Mouse (Mus musculus): ENCODE data around the gene Capg. TPM values are rescaled to one million over a fixed set of nuclear protein-coding genes. Genes with fewer than 3 reads are reported as not detected.

Gene Capg
- 394 TPM for polyA plus RNA-seq (2012; fragmentation: generic; extraction: Trizol)

DNA sequence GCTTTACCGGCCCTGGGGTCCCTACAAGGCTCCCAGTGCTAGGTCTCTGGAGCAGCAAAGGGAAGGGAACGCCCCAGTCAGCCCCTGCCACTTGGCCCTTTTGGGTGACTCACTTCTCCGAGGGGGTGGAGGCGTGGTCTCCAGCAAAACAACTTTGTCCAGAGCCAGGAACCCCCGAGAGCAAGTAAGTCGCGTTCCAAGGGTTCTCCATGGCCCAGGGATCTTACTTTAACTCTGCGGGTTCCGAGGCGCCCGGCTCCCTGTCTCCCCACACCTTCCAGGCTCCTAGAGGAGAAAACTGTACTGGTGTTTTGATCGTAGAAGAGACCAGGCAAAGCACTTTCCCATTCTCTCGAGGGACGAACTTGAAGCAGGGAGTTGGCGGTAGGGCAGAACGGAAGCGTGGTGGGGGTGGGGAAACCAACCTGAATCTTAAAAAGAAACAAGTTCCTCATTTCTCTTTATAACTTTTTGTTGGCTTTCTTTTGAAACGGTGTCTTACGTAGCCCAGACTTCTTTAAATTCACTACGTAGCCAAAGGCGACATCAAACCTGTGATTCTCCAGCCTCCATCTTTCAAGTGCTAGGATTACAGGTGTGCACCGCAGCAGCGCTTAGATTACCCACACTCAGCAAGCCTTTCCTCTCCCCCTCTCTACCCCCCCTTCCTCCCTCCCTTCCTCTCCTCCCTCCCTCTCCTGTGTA lies at the start of gene Capg:
TSS of gene Capg (plus strand) at position 109 of the 705 bp plus-strand sequence.
- no peak for TF ChIP-seq MYOD1 (IDR thresholded peaks at IDR 0.05; ENCODE audit: control insufficient read depth in 1 of 3, insufficient read length in 2 of 3, low read depth in 2 of 3)
- TF ChIP-seq POLR2AphosphoS2 (IDR thresholded peaks at IDR 0.05; ENCODE audit: insufficient read length, low read depth): peak; percentile 17
- Histone ChIP-seq H3K79me2 (ENCODE audit: control insufficient read depth, insufficient read depth) (peaks cover 2% of the 10 kb centered on the region), H3K36me3 (ENCODE audit: control insufficient read depth, insufficient read depth) (no peaks in the 10 kb centered on the region), H3ac (ENCODE audit: control insufficient read depth, insufficient read length) (no peak within 1 kb of the TSS), H3K4me2 (ENCODE audit: low read depth) (peak within 1 kb of the TSS; percentile 70), H3K27me3 (ENCODE audit: control insufficient read depth, insufficient read depth, insufficient read length) (no peaks in the 10 kb centered on the region), H3K4me3 (peak within 1 kb of the TSS; percentile 25)

GRCm38 (mm10) chr6:72498950-72499349 lies 45.2 kb upstream of the Capg start:
- TF ChIP-seq E2F4 (IDR thresholded peaks at IDR 0.05; ENCODE audit: insufficient read depth) (no peak), MAX (IDR thresholded peaks at IDR 0.05; ENCODE audit: low read depth) (no peak), CEBPB (IDR thresholded peaks at IDR 0.05; ENCODE audit: insufficient read depth, poor library complexity, severe bottlenecking) (no peak), MYOD1 (IDR thresholded peaks at IDR 0.05; ENCODE audit: control insufficient read depth in 1 of 3, insufficient read length in 2 of 3, low read depth in 2 of 3) (no peak), POLR2A (IDR thresholded peaks at IDR 0.05; ENCODE audit: insufficient read length, low read depth) (no peak)

GRCm38 (mm10) chr6:72503309-72503708 lies 40.9 kb upstream of the Capg start:
- Histone ChIP-seq H3K79me2 (ENCODE audit: control insufficient read depth, insufficient read depth) (no peaks in the 10 kb centered on the region), H3K27me3 (ENCODE audit: control insufficient read depth, insufficient read depth, insufficient read length) (no peaks in the 10 kb centered on the region), H3ac (ENCODE audit: control insufficient read depth, insufficient read length) (no peak overlapping the region), H3K4me3 (no peak overlapping the region), H3K36me3 (ENCODE audit: control insufficient read depth, insufficient read depth) (no peaks in the 10 kb centered on the region), H3K4me2 (ENCODE audit: low read depth) (no peak overlapping the region)
- TF ChIP-seq TCF3 (IDR thresholded peaks at IDR 0.05; ENCODE audit: insufficient read length, low read depth) (no peak), SRF (IDR thresholded peaks at IDR 0.05; ENCODE audit: control insufficient read depth, insufficient read length, low read depth) (no peak), REST (IDR thresholded peaks at IDR 0.05; ENCODE audit: insufficient read depth, insufficient read length) (no peak)

More at GRCm38 (mm10) chr6:72498950-72499349, 45.2 kb upstream of the Capg start:
- Histone ChIP-seq H3K36me3 (ENCODE audit: control insufficient read depth, insufficient read depth) (no peaks in the 10 kb centered on the region), H3K4me3 (no peak overlapping the region), H3K79me2 (ENCODE audit: control insufficient read depth, insufficient read depth) (no peaks in the 10 kb centered on the region), H3ac (ENCODE audit: control insufficient read depth, insufficient read length) (no peak overlapping the region), H3K27me3 (ENCODE audit: control insufficient read depth, insufficient read depth, insufficient read length) (no peaks in the 10 kb centered on the region), H3K4me2 (ENCODE audit: low read depth) (no peak overlapping the region)

- no peak overlapping the region for H3K4me3 ChIP-seq
- H3K36me3 ChIP-seq (ENCODE audit: control insufficient read depth, insufficient read depth): no peaks in the 10 kb centered on the region
- no peak overlapping the region for H3ac ChIP-seq (ENCODE audit: control insufficient read depth, insufficient read length)
- TF ChIP-seq USF1 (IDR thresholded peaks at IDR 0.05; ENCODE audit: low read depth): no peak
- TF ChIP-seq MYOG (IDR thresholded peaks at IDR 0.05; ENCODE audit: control insufficient read depth in 1 of 3, insufficient read depth in 1 of 3, insufficient read length in 2 of 3, low read depth in 2 of 3): no peak
- TF ChIP-seq MAX (IDR thresholded peaks at IDR 0.05; ENCODE audit: low read depth): no peak
- TF ChIP-seq MYOD1 (IDR thresholded peaks at IDR 0.05; ENCODE audit: control insufficient read depth in 1 of 3, insufficient read length in 2 of 3, low read depth in 2 of 3): no peak
- TF ChIP-seq TCF12 (IDR thresholded peaks at IDR 0.05; ENCODE audit: insufficient read depth, poor library complexity, severe bottlenecking): no peak
- TF ChIP-seq POLR2AphosphoS2 (IDR thresholded peaks at IDR 0.05; ENCODE audit: insufficient read length, low read depth): no peak
- no peak for TF ChIP-seq CEBPB (IDR thresholded peaks at IDR 0.05; ENCODE audit: insufficient read depth, poor library complexity, severe bottlenecking)
- no peak for TF ChIP-seq SRF (IDR thresholded peaks at IDR 0.05; ENCODE audit: control insufficient read depth, insufficient read length, low read depth)
- TF ChIP-seq TCF3 (IDR thresholded peaks at IDR 0.05; ENCODE audit: insufficient read length, low read depth): no peak
- no peak for TF ChIP-seq REST (IDR thresholded peaks at IDR 0.05; ENCODE audit: insufficient read depth, insufficient read length)
- no peak for TF ChIP-seq E2F4 (IDR thresholded peaks at IDR 0.05; ENCODE audit: insufficient read depth)
- TF ChIP-seq POLR2A (IDR thresholded peaks at IDR 0.05; ENCODE audit: insufficient read length, low read depth): no peak
- no peaks in the 10 kb centered on the region for H3K27me3 ChIP-seq (ENCODE audit: control insufficient read depth, insufficient read depth, insufficient read length)
- H3K4me2 ChIP-seq (ENCODE audit: low read depth): no peak overlapping the region
- H3K79me2 ChIP-seq (ENCODE audit: control insufficient read depth, insufficient read depth): no peaks in the 10 kb centered on the region
These were observed 40.3 kb upstream of the Capg start for GRCm38 (mm10) chr6:72503939-72504338.

DNA sequence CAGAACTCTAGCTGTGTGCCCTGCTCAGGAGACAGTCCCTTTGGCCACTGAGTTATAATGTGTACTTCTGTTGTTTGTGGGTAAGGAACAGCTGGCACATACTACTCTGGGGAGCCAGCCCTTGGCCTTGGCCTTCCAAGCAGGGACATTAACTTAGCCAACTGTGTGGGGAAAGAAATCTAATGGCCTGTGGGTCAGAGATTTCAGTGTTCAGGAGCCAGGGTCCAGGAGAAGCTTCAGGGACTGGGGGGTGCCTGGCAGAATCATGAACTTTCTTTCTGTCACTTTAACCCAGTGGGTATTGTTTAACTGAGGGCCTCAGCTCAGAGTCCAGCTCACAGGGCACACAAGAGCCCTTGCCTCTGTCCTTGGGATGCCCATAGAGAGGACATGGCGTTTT lies 38.1 kb upstream of the Capg start:
- Histone ChIP-seq H3K27me3 (ENCODE audit: control insufficient read depth, insufficient read depth, insufficient read length) (no peaks in the 10 kb centered on the region), H3ac (ENCODE audit: control insufficient read depth, insufficient read length) (no peak overlapping the region), H3K79me2 (ENCODE audit: control insufficient read depth, insufficient read depth) (no peaks in the 10 kb centered on the region), H3K4me2 (ENCODE audit: low read depth) (no peak overlapping the region), H3K36me3 (ENCODE audit: control insufficient read depth, insufficient read depth) (no peaks in the 10 kb centered on the region), H3K4me3 (no peak overlapping the region)
- TF ChIP-seq TCF12 (IDR thresholded peaks at IDR 0.05; ENCODE audit: insufficient read depth, poor library complexity, severe bottlenecking) (no peak), MYOD1 (IDR thresholded peaks at IDR 0.05; ENCODE audit: control insufficient read depth in 1 of 3, insufficient read length in 2 of 3, low read depth in 2 of 3) (peak in 2 of 3 experiments; percentile 4 to 12), POLR2AphosphoS2 (IDR thresholded peaks at IDR 0.05; ENCODE audit: insufficient read length, low read depth) (no peak), TCF3 (IDR thresholded peaks at IDR 0.05; ENCODE audit: insufficient read length, low read depth) (no peak), POLR2A (IDR thresholded peaks at IDR 0.05; ENCODE audit: insufficient read length, low read depth) (no peak), MYOG (IDR thresholded peaks at IDR 0.05; ENCODE audit: control insufficient read depth in 1 of 3, insufficient read depth in 1 of 3, insufficient read length in 2 of 3, low read depth in 2 of 3) (peak in 1 of 3 experiments; percentile 64)

Measured in myocyte (in vitro differentiated cells).